Mouse (Mus musculus): ENCODE measurements at regions not wholly inside any gene's neighbourhood (a gene's known extent, or its start where the extent isn't known, plus 50 kb on each side); places are given as distances from the start of the nearest gene placed in this dataset.

DNA sequence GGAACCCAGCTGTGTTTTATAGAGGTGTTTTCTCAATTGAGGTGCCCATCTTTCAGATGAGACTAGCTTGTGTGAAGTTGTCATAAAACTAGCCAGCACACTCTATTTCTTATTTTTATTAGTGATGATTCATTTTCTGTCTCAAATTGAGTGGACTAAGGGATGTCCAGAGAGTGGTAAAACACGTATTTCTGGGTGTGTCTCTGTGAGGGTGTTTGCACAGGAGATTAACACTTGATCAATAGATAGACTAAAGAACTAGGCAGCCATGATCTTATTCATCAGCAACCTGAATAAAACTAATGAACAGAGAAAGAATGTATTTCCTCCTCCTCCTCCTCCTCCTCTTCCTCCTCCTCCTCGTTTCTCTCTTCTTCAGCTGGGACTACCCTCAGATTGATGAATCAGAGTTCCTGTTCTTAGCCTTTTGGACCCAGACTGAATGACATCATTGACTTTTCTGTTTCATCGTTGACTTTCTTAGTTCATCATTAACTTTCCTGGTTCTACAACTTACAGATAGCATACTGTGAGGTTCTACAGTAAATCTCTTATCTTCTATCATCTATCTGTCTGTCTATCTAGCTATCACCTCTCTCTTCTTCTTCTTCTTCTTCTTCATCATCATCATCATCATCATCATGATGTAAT is 70.0 kb upstream of the Raph1 start:
- Histone ChIP-seq H3K27me3 (ENCODE audit: control insufficient read depth, insufficient read depth, low read length) (no peaks in the 10 kb centered on the region), H3K27ac (ENCODE audit: insufficient read depth, low read length) (no peak overlapping the region), H3K36me3 (ENCODE audit: control insufficient read depth, insufficient read depth, low read length) (no peaks in the 10 kb centered on the region), H3K4me1 (ENCODE audit: control insufficient read depth, insufficient read depth, insufficient read length) (no peaks in the 10 kb centered on the region), H3K4me3 (ENCODE audit: extremely low read depth, insufficient read depth, insufficient read length) (no peak overlapping the region)
- DNase-seq (ENCODE audit: low read depth in 1 of 2, low spot score in 2 of 2): no peak
- TF ChIP-seq CTCF (IDR thresholded peaks at IDR 0.05; ENCODE audit: extremely low read depth, insufficient read depth, insufficient read length, insufficient replicate concordance) (no peak), POLR2A (IDR thresholded peaks at IDR 0.05; ENCODE audit: low read depth, low read length) (no peak)
- WGBS: 81% methylated on average over 3 of the region's 3 CpGs

DNA sequence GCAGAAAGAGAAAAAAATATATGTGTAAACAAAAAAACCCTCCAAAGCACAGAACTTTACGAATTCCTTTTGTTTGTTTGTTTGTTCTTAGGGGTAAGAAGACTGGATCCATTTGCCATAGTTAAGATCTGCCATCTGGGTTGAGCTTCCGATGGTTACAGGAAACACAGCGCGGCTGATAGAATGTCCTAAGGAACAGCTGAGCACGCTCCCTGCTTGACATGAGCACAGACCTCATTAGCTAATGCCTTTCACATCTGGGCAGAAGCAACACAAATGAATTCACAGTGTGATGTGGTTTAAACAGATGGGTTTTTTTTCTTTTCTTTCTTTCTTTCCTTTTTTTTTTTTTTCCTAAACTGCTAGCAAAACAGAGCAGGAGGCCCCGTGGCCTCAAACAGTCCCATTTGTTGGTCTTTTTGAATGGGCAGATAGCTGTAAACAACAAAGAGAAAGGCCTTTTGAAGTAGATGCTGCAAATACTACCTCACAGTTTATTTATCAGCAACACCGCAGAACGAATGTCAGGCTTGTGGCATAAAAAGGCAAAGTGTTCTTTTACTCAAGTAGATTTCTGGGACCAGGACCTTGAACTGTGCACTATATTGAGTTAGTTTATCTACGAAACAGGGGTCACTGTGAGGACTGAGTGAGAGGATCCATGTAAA is 61.0 kb upstream of the Raph1 start:
- Histone ChIP-seq H3K4me3 (ENCODE audit: extremely low read depth, insufficient read depth, insufficient read length) (no peak overlapping the region), H3K27ac (ENCODE audit: insufficient read depth, low read length) (no peak overlapping the region), H3K36me3 (ENCODE audit: control insufficient read depth, insufficient read depth, low read length) (no peaks in the 10 kb centered on the region), H3K27me3 (ENCODE audit: control insufficient read depth, insufficient read depth, low read length) (no peaks in the 10 kb centered on the region), H3K4me1 (ENCODE audit: control insufficient read depth, insufficient read depth, insufficient read length) (peaks cover 4% of the 10 kb centered on the region; the same call in 1 of the 2 replicates)
- TF ChIP-seq POLR2A (IDR thresholded peaks at IDR 0.05; ENCODE audit: low read depth, low read length) (no peak), CTCF (IDR thresholded peaks at IDR 0.05; ENCODE audit: extremely low read depth, insufficient read depth, insufficient read length, insufficient replicate concordance) (no peak)
- 35% methylated on average over 9 of the region's 9 CpGs for WGBS
- no peak for DNase-seq (ENCODE audit: low read depth in 1 of 2, low spot score in 2 of 2)

DNA sequence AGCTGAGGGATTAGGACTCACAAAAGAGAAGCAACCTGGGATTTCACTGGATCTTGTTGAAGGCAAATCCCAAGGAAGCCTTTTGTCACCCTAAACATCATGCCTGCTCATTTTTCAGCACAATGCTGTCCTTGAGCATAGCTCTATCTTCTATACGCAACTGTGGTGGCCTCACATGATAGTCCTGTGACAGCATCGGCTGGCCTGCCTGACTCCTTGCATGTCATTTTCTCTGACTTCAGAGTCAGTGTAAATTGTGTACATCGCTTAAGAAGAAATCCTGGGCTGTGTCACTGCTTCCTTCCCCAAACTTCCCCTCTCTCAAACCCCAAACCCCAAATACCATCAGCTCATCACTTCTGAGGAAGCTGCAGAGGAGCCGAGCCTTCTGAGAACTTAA is 60.5 kb upstream of the Raph1 start:
- Histone ChIP-seq H3K27me3 (ENCODE audit: control insufficient read depth, insufficient read depth, low read length) (no peaks in the 10 kb centered on the region), H3K27ac (ENCODE audit: insufficient read depth, low read length) (no peak overlapping the region), H3K4me1 (ENCODE audit: control insufficient read depth, insufficient read depth, insufficient read length) (peaks cover 4% of the 10 kb centered on the region; the same call in 1 of the 2 replicates), H3K4me3 (ENCODE audit: extremely low read depth, insufficient read depth, insufficient read length) (no peak overlapping the region), H3K36me3 (ENCODE audit: control insufficient read depth, insufficient read depth, low read length) (no peaks in the 10 kb centered on the region)
- WGBS: 35% methylated on average over 4 of the region's 4 CpGs
- TF ChIP-seq CTCF (IDR thresholded peaks at IDR 0.05; ENCODE audit: extremely low read depth, insufficient read depth, insufficient read length, insufficient replicate concordance) (no peak), POLR2A (IDR thresholded peaks at IDR 0.05; ENCODE audit: low read depth, low read length) (no peak)
- DNase-seq (ENCODE audit: low read depth in 1 of 2, low spot score in 2 of 2): peak in 1 of 2 experiments; percentile 5

DNA sequence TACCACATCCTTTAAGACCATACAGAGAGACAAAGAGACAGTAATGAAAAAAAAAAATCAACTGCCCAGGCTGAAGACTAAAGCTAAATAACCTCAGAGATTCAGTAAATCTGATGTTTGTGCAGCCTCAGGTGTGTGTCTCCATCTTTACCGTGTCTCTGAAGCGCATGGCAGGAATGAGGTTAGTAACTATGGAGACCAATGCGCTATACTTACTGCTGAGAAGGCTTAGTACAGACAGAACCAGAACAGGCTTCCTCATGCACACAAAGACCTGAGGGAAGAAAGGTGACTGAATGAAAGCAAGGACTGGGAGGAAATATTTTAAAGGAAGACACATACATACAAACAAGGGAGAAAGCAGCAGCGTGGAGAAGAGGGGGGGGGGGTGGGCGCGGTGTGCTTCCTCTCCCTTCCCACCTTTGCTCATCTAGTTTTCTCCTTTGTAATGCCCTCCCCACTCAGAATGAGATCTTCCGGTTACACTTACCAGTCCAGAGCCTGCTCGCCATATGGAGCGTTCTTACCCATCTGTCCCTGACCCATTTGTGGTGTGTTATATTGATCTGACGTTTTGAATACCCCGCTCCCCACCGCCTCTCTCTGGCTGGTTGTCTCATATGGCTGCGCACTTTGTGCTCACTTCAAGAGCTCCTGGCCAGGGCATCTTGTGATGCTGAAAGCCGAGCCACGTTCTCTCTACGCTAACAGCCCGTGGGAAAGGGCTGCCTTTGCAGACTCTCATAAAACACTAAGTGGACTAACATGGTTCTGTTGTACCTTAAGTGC is 59.0 kb upstream of the Raph1 start:
- DNase-seq (ENCODE audit: low read depth in 1 of 2, low spot score in 2 of 2): no peak
- Histone ChIP-seq H3K27me3 (ENCODE audit: control insufficient read depth, insufficient read depth, low read length) (no peaks in the 10 kb centered on the region), H3K4me3 (ENCODE audit: extremely low read depth, insufficient read depth, insufficient read length) (no peak overlapping the region), H3K36me3 (ENCODE audit: control insufficient read depth, insufficient read depth, low read length) (no peaks in the 10 kb centered on the region), H3K27ac (ENCODE audit: insufficient read depth, low read length) (no peak overlapping the region), H3K4me1 (ENCODE audit: control insufficient read depth, insufficient read depth, insufficient read length) (peaks cover 5% of the 10 kb centered on the region; the same call in 1 of the 2 replicates)
- 95% methylated on average over 16 of the region's 17 CpGs for WGBS
- TF ChIP-seq POLR2A (IDR thresholded peaks at IDR 0.05; ENCODE audit: low read depth, low read length) (no peak), CTCF (IDR thresholded peaks at IDR 0.05; ENCODE audit: extremely low read depth, insufficient read depth, insufficient read length, insufficient replicate concordance) (no peak)

DNA sequence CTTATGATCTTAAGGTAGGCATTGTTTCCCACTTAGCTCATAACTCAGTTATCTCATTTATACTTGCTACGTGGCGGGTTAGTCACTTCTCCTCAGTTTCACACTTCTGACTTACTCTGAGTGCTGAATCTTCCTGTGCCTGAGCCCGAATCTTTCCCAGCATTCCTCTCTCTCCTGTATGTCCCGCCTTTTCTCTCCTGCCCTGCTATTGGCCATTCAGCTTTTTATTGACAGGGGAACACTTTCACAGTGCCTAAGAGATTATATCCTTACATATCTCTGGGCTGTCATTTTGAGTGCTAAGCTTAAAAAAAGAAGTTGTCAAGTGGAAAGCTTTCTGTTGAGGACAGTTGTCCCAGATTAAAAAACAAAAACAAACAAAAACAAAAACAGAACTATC is 57.3 kb upstream of the Raph1 start:
- Histone ChIP-seq H3K36me3 (ENCODE audit: control insufficient read depth, insufficient read depth, low read length) (no peaks in the 10 kb centered on the region), H3K4me1 (ENCODE audit: control insufficient read depth, insufficient read depth, insufficient read length) (peaks cover 5% of the 10 kb centered on the region; the same call in 1 of the 2 replicates), H3K27me3 (ENCODE audit: control insufficient read depth, insufficient read depth, low read length) (no peaks in the 10 kb centered on the region), H3K4me3 (ENCODE audit: extremely low read depth, insufficient read depth, insufficient read length) (no peak overlapping the region), H3K27ac (ENCODE audit: insufficient read depth, low read length) (no peak overlapping the region)
- 90% methylated on average over 4 of the region's 4 CpGs for WGBS
- TF ChIP-seq POLR2A (IDR thresholded peaks at IDR 0.05; ENCODE audit: low read depth, low read length) (no peak), CTCF (IDR thresholded peaks at IDR 0.05; ENCODE audit: extremely low read depth, insufficient read depth, insufficient read length, insufficient replicate concordance) (no peak)
- no peak for DNase-seq (ENCODE audit: low read depth in 1 of 2, low spot score in 2 of 2)

DNA sequence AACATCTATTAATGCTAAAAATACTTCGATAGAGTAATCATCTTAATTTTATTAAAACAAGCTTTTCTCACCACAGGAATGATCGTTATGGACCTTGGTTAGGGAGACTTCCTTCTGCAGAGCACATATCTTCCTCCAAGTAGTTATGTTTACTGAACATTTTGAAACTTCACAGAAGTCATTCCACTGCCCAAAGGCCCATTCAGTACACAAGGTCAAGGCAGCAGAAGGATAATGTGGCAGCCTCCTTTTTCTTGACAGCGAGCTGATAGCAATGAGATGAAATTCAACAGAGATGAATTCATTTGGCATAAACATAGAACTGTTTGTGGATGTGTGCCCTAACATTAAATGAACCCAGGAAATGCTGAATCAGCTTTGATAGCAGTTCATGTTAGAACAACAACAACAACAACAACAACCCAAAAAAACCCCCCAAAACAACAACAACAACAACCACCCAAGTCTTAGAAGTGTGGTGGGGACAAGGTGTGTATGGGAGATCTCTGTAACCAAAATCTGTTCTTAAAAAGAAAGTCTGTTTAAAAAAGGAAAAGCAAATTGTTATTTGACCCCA is 56.6 kb upstream of the Raph1 start:
- no peaks in the 10 kb centered on the region for H3K36me3 ChIP-seq (ENCODE audit: control insufficient read depth, insufficient read depth, low read length)
- no peak overlapping the region for H3K27ac ChIP-seq (ENCODE audit: insufficient read depth, low read length)
- no peaks in the 10 kb centered on the region for H3K27me3 ChIP-seq (ENCODE audit: control insufficient read depth, insufficient read depth, low read length)
- 77% methylated on average over 3 of the region's 3 CpGs for WGBS
- no peak overlapping the region for H3K4me3 ChIP-seq (ENCODE audit: extremely low read depth, insufficient read depth, insufficient read length)
- TF ChIP-seq CTCF (IDR thresholded peaks at IDR 0.05; ENCODE audit: extremely low read depth, insufficient read depth, insufficient read length, insufficient replicate concordance) (no peak), POLR2A (IDR thresholded peaks at IDR 0.05; ENCODE audit: low read depth, low read length) (no peak)
- DNase-seq (ENCODE audit: low read depth in 1 of 2, low spot score in 2 of 2): no peak
- peaks cover 5% of the 10 kb centered on the region; the same call in 1 of the 2 replicates for H3K4me1 ChIP-seq (ENCODE audit: control insufficient read depth, insufficient read depth, insufficient read length)
